In genomic region chr7:25261896-25262295, GRCm38 (mm10) we compare ENCODE assay signal across 35 mouse cellular contexts. TPM values are rescaled to one million over a fixed set of nuclear protein-coding genes. Genes with fewer than 3 reads are reported as not detected.
"Had no signal": no experiment of that assay in that cellular context is flagged by ENCODE, and none has a peak within 500 bp of the region (broad histone marks: within the 10 kb centered on the region; RNA-seq: fewer than 3 reads in every experiment).

No protein-coding gene starts in this region.

- H3K27me3 ChIP-seq: heart, embryonic 13.5 days; heart, embryonic 15.5 days; intestine, embryonic 15.5 days; limb, embryonic 12.5 days; liver, embryonic 13.5 days; liver, embryonic 15.5 days had no signal

- H3K36me3 ChIP-seq: heart, embryonic 13.5 days; heart, embryonic 15.5 days; hindbrain, embryonic 10.5 days; hindbrain, embryonic 12.5 days; intestine, embryonic 15.5 days; limb, embryonic 10.5 days; limb, embryonic 12.5 days; liver, embryonic 13.5 days; liver, embryonic 15.5 days had no signal

- H3K9ac ChIP-seq: heart, embryonic 13.5 days; heart, embryonic 15.5 days; hindbrain, embryonic 12.5 days; hindbrain, embryonic 14.5 days; intestine, embryonic 15.5 days; limb, embryonic 12.5 days; liver, embryonic 13.5 days; liver, embryonic 15.5 days; liver, postnatal 0 days had no signal

- ATAC-seq: hindbrain, embryonic 16.5 days; inflammation-experienced regulatory T-cells, adult 6 months; intestine, embryonic 15.5 days; intestine, postnatal 0 days; liver, postnatal 0 days had no signal

- H3K4me3 ChIP-seq: gastrocnemius, adult 2 months; heart, adult 2 months; heart, embryonic 13.5 days; heart, embryonic 15.5 days; hindbrain, embryonic 10.5 days; hindbrain, embryonic 12.5 days; intestine, embryonic 15.5 days; layer of hippocampus, adult 2 months; left cerebral cortex, adult 2 months; limb, embryonic 10.5 days; limb, embryonic 12.5 days; liver, embryonic 13.5 days; liver, embryonic 15.5 days had no signal

- DNase-seq: gastrocnemius, adult 2 months; gastrocnemius, postnatal 10 days; gastrocnemius, postnatal 25 days; heart, adult 2 months; heart, postnatal 14 days; heart, postnatal 4 days; kidney, adult 18-20 months; kidney, adult 8-10 months; kidney, postnatal 10 days; kidney, postnatal 25 days; kidney, postnatal 4 days; liver; liver, embryonic 13.5 days; liver, postnatal 0 days had no signal

- H3K4me2 ChIP-seq: heart, embryonic 11.5 days; heart, embryonic 13.5 days; heart, embryonic 15.5 days; hindbrain, embryonic 12.5 days; hindbrain, embryonic 14.5 days; intestine, embryonic 15.5 days; limb, embryonic 12.5 days; liver, embryonic 11.5 days; liver, embryonic 13.5 days; liver, embryonic 15.5 days had no signal

- H3K9me3 ChIP-seq: heart, embryonic 13.5 days; heart, embryonic 15.5 days; hindbrain, embryonic 10.5 days; hindbrain, embryonic 12.5 days; intestine, embryonic 15.5 days; limb, embryonic 10.5 days; limb, embryonic 12.5 days; liver, embryonic 13.5 days; liver, embryonic 15.5 days had no signal

- H3K27ac ChIP-seq: gastrocnemius, adult 2 months; heart, adult 2 months; heart, embryonic 13.5 days; heart, embryonic 15.5 days; hindbrain, embryonic 10.5 days; hindbrain, embryonic 12.5 days; hindbrain, embryonic 14.5 days; intestine, embryonic 15.5 days; layer of hippocampus, adult 2 months; left cerebral cortex, adult 2 months; limb, embryonic 10.5 days; limb, embryonic 12.5 days; liver, embryonic 13.5 days; liver, embryonic 15.5 days had no signal

RNA-seq across cellular contexts. Expression of gene Prr19, which starts 39.3 kb away (rescaled TPM):
- total RNA-seq: gastrocnemius, adult 2 months; gastrocnemius, postnatal 10 days; gastrocnemius, postnatal 25 days; gastrocnemius, postnatal 4 days; granulocyte monocyte progenitor cell, adult 5-6 weeks; heart, adult 2 months; heart, postnatal 14 days; heart, postnatal 4 days; layer of hippocampus, adult 2 months; layer of hippocampus, postnatal 25 days; left cerebral cortex, postnatal 36 days had no signal
- polyA plus RNA-seq: heart, adult 2 months; heart, postnatal 0 days; inflammation-experienced regulatory T-cells, adult 6 months; liver, embryonic 13.5 days; liver, postnatal 0 days had no signal
